Mouse (Mus musculus): ENCODE results near the gene Rpl31. TPM values are rescaled to one million over a fixed set of nuclear protein-coding genes. Genes with fewer than 3 reads are reported as not detected.

Rpl31 gene
- polyA plus RNA-seq, 1 experiment: 291 TPM

DNA sequence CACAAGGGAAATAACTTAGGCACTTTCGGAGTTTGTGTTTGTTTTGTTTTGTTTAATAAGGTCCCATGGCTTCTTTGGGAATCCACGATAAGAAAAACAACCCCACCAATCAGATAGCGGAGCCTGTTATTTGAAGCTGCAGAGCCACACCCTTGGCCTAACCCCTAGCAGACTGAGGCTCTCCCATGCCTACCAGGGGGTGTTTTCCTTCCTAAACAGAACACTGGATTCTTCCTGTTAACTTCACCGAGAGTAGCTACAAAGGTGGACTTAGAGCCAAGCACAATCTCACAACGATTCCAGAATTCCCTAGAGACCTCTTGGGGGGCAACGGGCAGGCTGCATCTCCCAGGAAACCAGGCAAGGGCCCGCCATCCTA is 5.1 kb upstream of the Rpl31 start:
- no peak for DNase-seq (ENCODE audit: low read depth, low spot score)
- 51% methylated on average over 7 of the region's 7 CpGs for WGBS

DNA sequence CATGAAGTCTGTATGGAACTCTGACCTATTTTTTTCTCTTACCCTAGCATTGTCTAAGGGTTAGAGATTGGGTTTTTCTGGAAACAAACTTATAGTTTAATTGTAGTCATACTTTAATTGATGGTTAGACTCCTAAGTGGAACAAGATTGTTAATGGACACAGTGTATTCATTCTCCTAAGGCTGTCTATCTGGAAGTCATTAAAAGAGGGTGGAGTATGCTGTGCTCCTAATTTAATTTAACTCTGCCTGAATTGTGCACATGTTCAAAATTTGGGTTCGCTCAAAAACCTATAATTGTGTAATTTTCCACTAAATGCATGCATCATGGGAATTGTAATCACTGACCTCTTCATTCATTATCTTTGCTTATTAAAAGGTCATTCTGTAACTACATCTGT is 2.1 kb upstream of the Rpl31 start:
- WGBS: 91% methylated on average over 1 of the region's 1 CpGs
- no peak for DNase-seq (ENCODE audit: low read depth, low spot score)

DNA sequence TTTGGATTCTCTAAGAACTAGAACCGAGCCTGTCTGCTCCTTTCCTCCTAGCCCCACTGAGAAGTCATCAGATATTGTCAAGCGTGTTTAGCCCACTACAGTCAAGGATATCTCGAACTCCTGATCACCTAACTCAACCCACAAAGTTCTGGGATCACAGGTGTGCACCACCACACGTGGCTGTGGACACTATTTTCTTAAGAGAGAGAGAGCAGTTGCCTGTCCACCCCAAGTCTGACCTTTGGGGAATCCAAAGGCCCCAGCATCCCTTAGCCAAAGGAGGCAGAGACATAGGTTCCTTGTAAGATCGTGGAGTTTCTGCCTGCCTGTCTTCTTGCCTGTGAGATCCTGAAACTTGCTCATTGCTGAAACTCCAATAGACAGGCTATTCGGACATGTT is 597 bp upstream of the Rpl31 start:
- DNase-seq (ENCODE audit: low read depth, low spot score): no peak
- 30% methylated on average over 6 of the region's 6 CpGs for WGBS

DNA sequence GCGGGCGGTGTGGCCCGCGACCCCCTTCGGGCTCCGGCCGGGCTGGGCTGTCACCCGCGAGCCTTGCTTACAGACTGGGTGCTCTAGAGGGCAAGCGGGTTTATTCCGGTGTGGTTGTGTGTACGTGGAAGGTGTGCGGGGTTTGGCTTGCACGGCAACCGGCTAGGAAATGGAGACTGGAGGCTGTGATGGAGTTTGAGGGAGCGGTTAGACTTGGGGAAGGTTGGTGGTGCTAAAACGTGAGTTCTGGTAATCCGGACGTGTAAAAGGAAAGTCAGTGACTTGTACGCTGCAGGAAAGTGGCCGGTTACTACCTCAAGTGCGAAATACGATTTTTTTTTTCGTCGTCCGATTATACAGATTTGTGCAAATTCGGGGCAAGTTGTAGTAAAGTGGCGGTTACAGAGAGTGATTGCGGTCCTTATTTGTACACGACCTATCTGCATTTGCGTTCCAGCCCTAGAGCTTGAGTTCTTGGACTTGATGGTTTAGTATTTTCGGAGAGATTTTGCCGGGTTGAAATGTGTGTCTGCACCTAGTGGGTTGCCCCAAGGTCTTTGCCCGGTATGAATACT is 712 bp downstream of the Rpl31 start:
- DNase-seq (ENCODE audit: low read depth, low spot score): peak; percentile 7
- under 1% methylated on average over 34 of the region's 34 CpGs for WGBS

GRCm38 (mm10) chr1:39370431-39370830 is 2.8 kb downstream of the Rpl31 start:
- WGBS: 82% methylated on average over 6 of the region's 6 CpGs
- DNase-seq (ENCODE audit: low read depth, low spot score): no peak

- 70% methylated on average over 8 of the region's 8 CpGs for WGBS
- no peak for DNase-seq (ENCODE audit: low read depth, low spot score)
Observed at GRCm38 (mm10) chr1:39372220-39372843, 4.7 kb downstream of the Rpl31 start.

DNA sequence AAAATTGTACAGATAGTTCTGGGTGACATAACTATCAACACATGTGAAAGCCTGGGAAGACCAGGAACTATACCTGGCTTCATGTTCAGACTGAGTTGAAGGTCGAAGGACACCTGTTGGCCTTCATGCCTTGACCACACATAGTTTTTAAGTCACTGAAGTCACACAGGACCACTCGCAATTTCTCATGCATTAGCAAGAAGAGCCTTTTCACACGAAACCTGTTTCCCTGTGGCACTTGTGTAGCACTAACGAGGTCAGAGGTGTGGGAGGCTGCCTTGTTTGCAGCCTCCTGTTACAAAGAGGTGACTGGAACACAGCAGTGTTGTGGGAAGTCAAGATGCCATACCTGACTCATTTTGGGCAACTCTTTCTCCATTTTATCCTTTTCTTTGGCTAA is 5.7 kb downstream of the Rpl31 start:
- no peak for DNase-seq (ENCODE audit: low read depth, low spot score)
- 71% methylated on average over 4 of the region's 4 CpGs for WGBS

- WGBS: 82% methylated on average over 5 of the region's 5 CpGs
- DNase-seq (ENCODE audit: low read depth, low spot score): no peak
Observed at GRCm38 (mm10) chr1:39374231-39374809, 6.7 kb downstream of the Rpl31 start.

GRCm38 (mm10) chr1:39376121-39376520 is 8.5 kb downstream of the Rpl31 start:
- WGBS: 83% methylated on average over 7 of the region's 7 CpGs
- DNase-seq (ENCODE audit: low read depth, low spot score): no peak

DNA sequence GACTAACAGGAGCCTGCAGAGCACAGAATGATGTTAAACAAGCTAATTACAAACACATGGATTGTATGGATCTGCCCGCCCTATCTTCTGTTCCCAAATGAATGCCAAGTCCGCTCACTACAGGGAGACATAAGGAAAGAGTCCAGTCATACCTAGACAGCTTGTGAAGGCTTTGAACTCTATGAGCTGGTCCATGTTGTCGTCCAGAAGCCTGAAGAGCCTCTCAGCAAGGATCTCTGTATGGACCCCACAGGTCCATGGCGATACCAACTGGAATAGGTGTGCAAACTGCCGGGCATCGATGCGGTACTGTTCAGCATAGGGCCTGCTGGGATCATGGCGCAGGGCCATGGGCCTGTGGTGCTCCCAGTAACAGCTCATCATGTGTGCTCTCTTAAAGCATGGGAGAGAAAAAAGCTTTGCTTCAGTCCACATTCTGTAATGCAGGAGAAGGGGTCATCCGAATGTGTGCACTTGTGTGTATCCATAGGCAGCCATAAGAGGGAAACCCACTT is 9.1 kb downstream of the Rpl31 start:
- no peak for DNase-seq (ENCODE audit: low read depth, low spot score)
- WGBS: 95% methylated on average over 9 of the region's 9 CpGs

DNA sequence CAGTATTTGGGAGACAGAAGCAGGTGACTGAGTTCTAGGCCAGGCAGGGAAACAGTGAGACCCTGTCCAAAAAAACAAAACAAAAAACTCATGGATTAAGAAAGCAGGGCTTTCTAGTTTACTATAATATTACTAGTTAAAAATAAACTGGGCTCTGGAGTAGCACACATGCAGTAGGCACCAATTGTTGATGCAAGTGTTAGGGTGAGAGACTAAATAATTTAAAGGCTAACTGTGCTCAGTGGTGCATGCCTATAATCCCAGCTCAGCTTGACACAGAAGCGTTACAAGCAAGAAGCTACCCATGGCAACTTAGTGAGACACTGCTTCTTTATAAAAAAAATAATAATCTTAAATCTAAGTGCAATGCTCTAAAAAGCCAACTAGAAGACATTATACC is 10.9 kb downstream of the Rpl31 start:
- 91% methylated on average over 1 of the region's 1 CpGs for WGBS
- no peak for DNase-seq (ENCODE audit: low read depth, low spot score)

- 67% methylated on average over 5 of the region's 5 CpGs for WGBS
- DNase-seq (ENCODE audit: low read depth, low spot score): no peak
Observed at GRCm38 (mm10) chr1:39379021-39379420, 11.4 kb downstream of the Rpl31 start.

- no peak for DNase-seq (ENCODE audit: low read depth, low spot score)
- 88% methylated on average over 9 of the region's 9 CpGs for WGBS
Observed at GRCm38 (mm10) chr1:39381017-39381416, 13.4 kb downstream of the Rpl31 start.

- no peak for DNase-seq (ENCODE audit: low read depth, low spot score)
- 72% methylated on average over 9 of the region's 9 CpGs for WGBS
Observed at GRCm38 (mm10) chr1:39384914-39385313, 17.3 kb downstream of the Rpl31 start.

GRCm38 (mm10) chr1:39386456-39386855 is 18.8 kb downstream of the Rpl31 start:
- 74% methylated on average over 3 of the region's 3 CpGs for WGBS
- no peak for DNase-seq (ENCODE audit: low read depth, low spot score)

GRCm38 (mm10) chr1:39387497-39387896 is 19.9 kb downstream of the Rpl31 start:
- no peak for DNase-seq (ENCODE audit: low read depth, low spot score)
- WGBS: 71% methylated on average over 4 of the region's 4 CpGs

GRCm38 (mm10) chr1:39388163-39388562 is 20.5 kb downstream of the Rpl31 start:
- DNase-seq (ENCODE audit: low read depth, low spot score): no peak
- 87% methylated on average over 2 of the region's 2 CpGs for WGBS

DNA sequence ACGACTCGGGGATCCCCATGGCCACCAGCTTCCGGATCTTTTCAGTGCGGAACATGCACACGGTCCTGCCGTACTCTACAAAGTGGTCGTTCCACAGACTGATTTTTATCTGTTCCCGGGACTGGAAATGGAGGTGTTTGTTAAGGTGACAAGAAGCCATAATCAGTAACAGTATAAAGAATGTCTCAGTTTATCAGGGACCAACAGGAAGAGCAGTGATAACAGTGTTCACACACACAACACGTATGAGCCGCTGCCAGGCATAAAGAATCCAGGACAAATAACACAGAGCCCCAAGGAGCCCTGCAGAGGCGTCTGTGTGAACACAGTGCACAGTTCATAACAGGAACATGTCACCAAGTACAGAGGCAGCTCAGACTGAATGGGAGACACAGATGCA is 21.7 kb downstream of the Rpl31 start:
- 90% methylated on average over 11 of the region's 11 CpGs for WGBS

DNA sequence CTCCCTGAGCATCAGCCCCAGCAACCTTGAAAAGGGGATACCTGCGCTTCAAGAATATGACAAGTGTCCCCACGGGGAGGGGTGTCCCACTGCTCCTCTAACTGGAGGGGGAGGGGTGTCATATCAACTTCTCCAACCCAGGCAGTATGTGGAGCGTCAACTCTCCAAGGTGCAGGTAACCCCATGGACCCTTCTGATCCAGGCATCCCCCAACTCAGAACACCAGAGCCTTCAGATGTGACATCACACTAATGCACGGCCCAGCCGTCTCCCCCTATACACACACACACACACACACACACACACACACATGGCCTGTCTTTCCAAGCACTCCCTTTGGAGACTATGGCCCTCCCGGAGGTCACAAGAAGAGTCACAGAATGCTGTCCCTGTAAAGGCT is 24.0 kb downstream of the Rpl31 start:
- WGBS: 93% methylated on average over 6 of the region's 6 CpGs
- DNase-seq (ENCODE audit: low read depth, low spot score): no peak

More for the DNA sequence above, 21.7 kb downstream of the Rpl31 start:
- no peak for DNase-seq (ENCODE audit: low read depth, low spot score)

DNA sequence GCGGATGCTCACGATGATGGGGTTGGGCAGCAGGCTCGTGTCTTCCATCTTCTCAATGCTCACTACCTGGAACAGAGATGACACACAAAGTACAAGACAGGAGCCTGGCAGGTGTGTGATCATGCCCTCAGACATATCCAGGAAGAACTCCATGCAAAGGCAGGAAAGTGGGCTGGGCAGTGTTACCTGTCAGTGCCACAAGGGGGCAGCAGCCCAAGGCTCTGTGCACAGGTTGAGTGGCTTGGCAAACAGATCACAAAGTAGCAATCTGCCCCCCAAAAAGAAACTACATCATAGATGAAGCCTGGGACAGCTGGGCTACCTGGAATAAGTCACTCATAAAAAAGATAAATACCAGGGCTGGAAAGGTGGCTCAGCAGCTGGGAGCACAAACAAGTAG is 24.5 kb downstream of the Rpl31 start:
- DNase-seq (ENCODE audit: low read depth, low spot score): no peak
- WGBS: 72% methylated on average over 3 of the region's 3 CpGs

DNA sequence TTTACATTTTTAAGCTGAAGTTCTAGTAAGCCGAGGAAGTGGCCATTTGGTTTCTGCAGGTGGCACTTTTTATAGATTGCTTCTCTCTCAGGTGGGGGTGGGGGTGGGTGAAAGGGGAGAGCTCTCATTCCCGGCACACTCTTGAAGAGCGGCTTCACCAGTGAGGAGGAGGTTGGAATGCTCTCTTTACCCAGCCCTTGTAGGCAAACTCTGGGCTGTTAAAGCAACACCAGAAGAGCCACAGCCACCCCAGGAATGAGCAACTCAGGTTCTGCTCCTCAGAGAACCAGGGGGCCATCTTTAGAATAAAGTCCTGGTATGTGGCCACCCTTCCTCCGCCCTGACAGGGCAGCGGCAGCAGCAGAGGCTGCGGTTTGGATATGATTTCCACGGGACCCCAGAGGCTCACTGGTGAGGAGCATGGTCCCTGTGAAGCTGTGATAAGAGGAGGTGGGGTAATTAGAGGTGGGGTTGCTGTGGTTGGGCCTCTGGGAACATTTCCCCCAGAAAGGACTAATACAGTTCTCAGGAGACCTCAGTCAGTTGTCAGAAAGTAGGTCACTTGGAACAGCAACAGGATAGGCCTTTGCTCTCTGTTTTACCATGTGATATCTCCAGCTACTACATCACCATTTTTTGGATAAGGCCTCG is 25.7 kb downstream of the Rpl31 start:
- WGBS: 81% methylated on average over 8 of the region's 8 CpGs
- DNase-seq (ENCODE audit: low read depth, low spot score): no peak

All from large intestine, adult 2 months (tissue).